Mouse (Mus musculus) forelimb bud, embryonic 11.5 days (tissue): ENCODE results near the gene Fam89a.

Experiments
- DNase-seq: peaks from one replicate; pipeline ENCODE4 v3.0.0-alpha.2; 2012; ENCODE audit warnings: low read depth, low spot score

Fam89a gene

GRCm38 (mm10) chr8:124754101-124754791 is 2.6 kb upstream of the Fam89a start:
- no peak for DNase-seq

- DNase-seq = no peak
Measured at GRCm38 (mm10) chr8:124752325-124752862, 762 bp upstream of the Fam89a start.

- DNase-seq = no peak
Measured at GRCm38 (mm10) chr8:124751191-124751590, 441 bp downstream of the Fam89a start.

- no peak for DNase-seq
Measured at GRCm38 (mm10) chr8:124746661-124747060, 5.0 kb downstream of the Fam89a start.

GRCm38 (mm10) chr8:124739268-124739667 is 12.4 kb downstream of the Fam89a start:
- no peak for DNase-seq

- DNase-seq = no peak
Measured at GRCm38 (mm10) chr8:124735371-124735911, 16.2 kb downstream of the Fam89a start.

GRCm38 (mm10) chr8:124732828-124733227 is 18.8 kb downstream of the Fam89a start:
- DNase-seq = no peak

- DNase-seq = no peak
Measured at GRCm38 (mm10) chr8:124724301-124724700, 27.3 kb downstream of the Fam89a start.

GRCm38 (mm10) chr8:124721862-124722515 is 29.6 kb downstream of the Fam89a start, which contains the start of the genes Ttc13 and Arv1:
Gene Ttc13, minus strand, starts transcription at chr8:124721983.
Gene Arv1, plus strand, starts transcription at chr8:124722139.
- DNase-seq = peak; percentile 97

GRCm38 (mm10) chr8:124720938-124721861 is 30.4 kb downstream of the Fam89a start:
- DNase-seq = no peak

GRCm38 (mm10) chr8:124720133-124720532 is 31.5 kb downstream of the Fam89a start:
- DNase-seq = no peak

- DNase-seq = no peak
Measured at GRCm38 (mm10) chr8:124715736-124716135, 35.9 kb downstream of the Fam89a start.

- no peak for DNase-seq
Measured at GRCm38 (mm10) chr8:124713207-124713606, 38.4 kb downstream of the Fam89a start.

GRCm38 (mm10) chr8:124705823-124706222 is 45.8 kb downstream of the Fam89a start:
- DNase-seq = no peak

- DNase-seq = no peak
Measured at GRCm38 (mm10) chr8:124704376-124704775, 47.3 kb downstream of the Fam89a start.

- no peak for DNase-seq
Measured at GRCm38 (mm10) chr8:124703526-124703925, 48.1 kb downstream of the Fam89a start.

GRCm38 (mm10) chr8:124702183-124702582 is 49.4 kb downstream of the Fam89a start:
- DNase-seq = no peak

- DNase-seq = no peak
Measured at GRCm38 (mm10) chr8:124701023-124701422, 50.6 kb downstream of the Fam89a start.

- no peak for DNase-seq
Measured at GRCm38 (mm10) chr8:124700271-124700670, 51.4 kb downstream of the Fam89a start.

GRCm38 (mm10) chr8:124695424-124696100 is 56.1 kb downstream of the Fam89a start:
- no peak for DNase-seq

GRCm38 (mm10) chr8:124691706-124692105 is 59.9 kb downstream of the Fam89a start:
- no peak for DNase-seq
